ENCODE assay signal across 7 mouse cellular contexts in genomic region chr11:87126281-87126823, GRCm38 (mm10). TPM values are rescaled to one million over a fixed set of nuclear protein-coding genes. Genes with fewer than 3 reads are reported as not detected.
DNase-seq lines count a peak whose midpoint lies in the region; ATAC-seq and TF ChIP-seq lines count a peak whose summit lies in the region.

No protein-coding gene starts in this region.

- peak overlapping the region; percentile 75 for H3K4me3 ChIP-seq in spleen, adult 2 months (ENCODE audit: extremely low read depth, insufficient read depth, insufficient read length)
- H3K4me3 ChIP-seq in limb, embryonic 12.5 days (replicated peaks): peak overlapping the region; percentile 88
- peak overlapping the region; percentile 89 for H3K4me3 ChIP-seq in stomach, embryonic 16.5 days (replicated peaks; ENCODE audit: low read length)

- no peak for DNase-seq in spleen, adult 2 months (ENCODE audit: low read depth in 1 of 2, low spot score in 2 of 2)
- no peak for DNase-seq in spleen, adult 12 weeks (ENCODE audit: low spot score)
- peak; percentile 9 for DNase-seq in fibroblast of lung, adult 2 months (ENCODE audit: low read depth)
- DNase-seq in gastrocnemius, postnatal 14 days: no peak
- no peak for DNase-seq in spleen, postnatal 36 days (ENCODE audit: low spot score in 2 of 2)

- H3K9ac ChIP-seq in limb, embryonic 12.5 days (replicated peaks): peak overlapping the region; percentile 75
- peak overlapping the region; percentile 71 for H3K9ac ChIP-seq in stomach, embryonic 16.5 days (ENCODE audit: low read length)

- ATAC-seq in limb, embryonic 12.5 days (ENCODE audit: insufficient number of reproducible peaks, insufficient read depth, low FRiP score, low TSS enrichment, low read depth): no peak
- no peak for ATAC-seq in stomach, embryonic 16.5 days (ENCODE audit: insufficient read depth, low FRiP score)

- no peaks in the 10 kb centered on the region for H3K9me3 ChIP-seq in limb, embryonic 12.5 days
- no peaks in the 10 kb centered on the region for H3K9me3 ChIP-seq in stomach, embryonic 16.5 days (replicated peaks; ENCODE audit: control insufficient read depth, low read length)

- H3K27me3 ChIP-seq in spleen, adult 2 months (ENCODE audit: control insufficient read depth, insufficient read depth, low read length): no peaks in the 10 kb centered on the region
- no peaks in the 10 kb centered on the region for H3K27me3 ChIP-seq in limb, embryonic 12.5 days
- H3K27me3 ChIP-seq in stomach, embryonic 16.5 days (ENCODE audit: control insufficient read depth, insufficient read depth, low read length): no peaks in the 10 kb centered on the region

- H3K36me3 ChIP-seq in spleen, adult 2 months (ENCODE audit: control insufficient read depth, insufficient read depth, low read length): peaks cover 3% of the 10 kb centered on the region
- H3K36me3 ChIP-seq in limb, embryonic 12.5 days: peaks cover 35% of the 10 kb centered on the region
- 0 out of 2 replicates have a peak, but pooled peaks cover 3% of the 10 kb centered on the region for H3K36me3 ChIP-seq in stomach, embryonic 16.5 days (ENCODE audit: control insufficient read depth, insufficient read depth, low read length)

- 4% methylated on average over 12 of the region's 12 CpGs for WGBS in spleen, adult 2 months
- 1% methylated on average over 12 of the region's 12 CpGs for WGBS in limb, embryonic 12.5 days
- 2% methylated on average over 12 of the region's 12 CpGs for WGBS in stomach, embryonic 16.5 days

- intact Hi-C loops in gastrocnemius, postnatal 14 days (cut with DNase I; ENCODE audit: low total_unique reads): no loop called here

- TF ChIP-seq POLR2A in spleen, adult 2 months (IDR thresholded peaks at IDR 0.05; ENCODE audit: low read depth, low read length): no peak

- TF ChIP-seq CTCF in spleen, adult 2 months (IDR thresholded peaks at IDR 0.05; ENCODE audit: extremely low read depth, insufficient read depth, insufficient read length, insufficient replicate concordance): no peak

- no peak overlapping the region for H3K27ac ChIP-seq in spleen, adult 2 months (ENCODE audit: insufficient read depth, low read length)
- H3K27ac ChIP-seq in limb, embryonic 12.5 days: peak overlapping the region; percentile 89
- peak overlapping the region; percentile 83 for H3K27ac ChIP-seq in stomach, embryonic 16.5 days (ENCODE audit: low read length)

- H3K4me1 ChIP-seq in spleen, adult 2 months (ENCODE audit: control insufficient read depth, insufficient read depth, insufficient read length): no peaks in the 10 kb centered on the region
- H3K4me1 ChIP-seq in limb, embryonic 12.5 days (replicated peaks): peaks cover 19% of the 10 kb centered on the region
- H3K4me1 ChIP-seq in stomach, embryonic 16.5 days (ENCODE audit: control insufficient read depth, insufficient read depth, low read length): peaks cover 3% of the 10 kb centered on the region

- H3K4me2 ChIP-seq in limb, embryonic 12.5 days: peak overlapping the region; percentile 74
- peak overlapping the region; percentile 57 for H3K4me2 ChIP-seq in stomach, embryonic 16.5 days (ENCODE audit: low read depth, low read length)

RNA-seq across cellular contexts. Expression of gene Trim37, which starts 0.5 kb away (rescaled TPM):
- 1.4 and 1.7 TPM in 2 replicates for polyA plus RNA-seq in spleen, adult 2 months (2012; rRNA removed)
- polyA plus RNA-seq in limb, embryonic 12.5 days (2016; fragmentation: Nextera tagmentation; extraction: Ambion mirVana): 33.2 and 35.1 TPM in 2 replicates
- 21.0 and 22.7 TPM in 2 replicates for polyA plus RNA-seq in stomach, embryonic 16.5 days (2015; fragmentation: Nextera tagmentation; extraction: Ambion mirVana)
- 1 to 10 TPM; 3.5 to 5.1 TPM for total RNA-seq in gastrocnemius, postnatal 14 days (2021)

RNA-seq across cellular contexts. Expression of gene Ska2, which starts 17.3 kb away (rescaled TPM):
- 2.5 and 2.6 TPM in 2 replicates for polyA plus RNA-seq in spleen, adult 2 months (2012; rRNA removed)
- polyA plus RNA-seq in limb, embryonic 12.5 days (2016; fragmentation: Nextera tagmentation; extraction: Ambion mirVana): 101 and 103 TPM in 2 replicates
- polyA plus RNA-seq in stomach, embryonic 16.5 days (2015; fragmentation: Nextera tagmentation; extraction: Ambion mirVana): 42.4 and 47.2 TPM in 2 replicates
- 1 to 10 TPM; 4.2 to 4.6 TPM for total RNA-seq in gastrocnemius, postnatal 14 days (2021)

RNA-seq across cellular contexts. Expression of gene Prr11, which starts 17.8 kb away (rescaled TPM):
- polyA plus RNA-seq in spleen, adult 2 months (2012; rRNA removed): 0.69 and 0.84 TPM in 2 replicates
- 7.4 and 9.4 TPM in 2 replicates for polyA plus RNA-seq in limb, embryonic 12.5 days (2016; fragmentation: Nextera tagmentation; extraction: Ambion mirVana)
- 6.0 and 6.9 TPM in 2 replicates for polyA plus RNA-seq in stomach, embryonic 16.5 days (2015; fragmentation: Nextera tagmentation; extraction: Ambion mirVana)
- 1 to 10 TPM; 1.6 TPM for total RNA-seq in gastrocnemius, postnatal 14 days (2021)

RNA-seq across cellular contexts. Expression of gene Smg8, which starts 39.8 kb away (rescaled TPM):
- polyA plus RNA-seq in spleen, adult 2 months (2012; rRNA removed): 4.7 and 5.0 TPM in 2 replicates
- 28.2 and 31.1 TPM in 2 replicates for polyA plus RNA-seq in limb, embryonic 12.5 days (2016; fragmentation: Nextera tagmentation; extraction: Ambion mirVana)
- 17.7 and 17.9 TPM in 2 replicates for polyA plus RNA-seq in stomach, embryonic 16.5 days (2015; fragmentation: Nextera tagmentation; extraction: Ambion mirVana)
- 1 to 10 TPM; 7.9 to 8.2 TPM for total RNA-seq in gastrocnemius, postnatal 14 days (2021)

RNA-seq across cellular contexts. Expression of gene Gdpd1, which starts 52.5 kb away (rescaled TPM):
- polyA plus RNA-seq in spleen, adult 2 months (2012; rRNA removed): 1.7 and 1.9 TPM in 2 replicates
- polyA plus RNA-seq in limb, embryonic 12.5 days (2016; fragmentation: Nextera tagmentation; extraction: Ambion mirVana): 28.4 and 30.6 TPM in 2 replicates
- 34.9 and 41.5 TPM in 2 replicates for polyA plus RNA-seq in stomach, embryonic 16.5 days (2015; fragmentation: Nextera tagmentation; extraction: Ambion mirVana)
- 1 to 10 TPM; 2.5 to 3.0 TPM for total RNA-seq in gastrocnemius, postnatal 14 days (2021)

Comparison
In these comparisons a context has a peak if more than half of its experiments do, and no peak if none do; other contexts are left out.
1. RNA of gene Ska2, which starts 17.3 kb away (polyA plus RNA-seq): 101 to 103 TPM in limb, embryonic 12.5 days and 42.4 to 47.2 TPM in stomach, embryonic 16.5 days; 2.5 to 2.6 TPM in spleen, adult 2 months; every median in the first group is over 10 times any median in the second.
2. Peak in every context shown above with its lines, with median percentiles within 50 percentile points of each other: H3K4me3 ChIP-seq.